Mouse (Mus musculus): ENCODE measurements around the gene Cx3cr1. TPM values are rescaled to one million over a fixed set of nuclear protein-coding genes. Genes with fewer than 3 reads are reported as not detected.

The Cx3cr1 gene
- total RNA-seq, 2 experiments from 2014 or later, result 5.5 to 5.6 TPM

GRCm38 (mm10) chr9:120000761-120001160 is 68.9 kb downstream of the Cx3cr1 start:
- DNase-seq (ENCODE audit: low spot score in 2 of 2), result no peak

GRCm38 (mm10) chr9:119999636-120000035 is 70.0 kb downstream of the Cx3cr1 start:
- peak in 1 of 2 experiments; percentile 54 for DNase-seq (ENCODE audit: low spot score in 2 of 2)

- no peak for DNase-seq (ENCODE audit: low spot score in 2 of 2)
Measured at GRCm38 (mm10) chr9:119998776-119999175, 70.9 kb downstream of the Cx3cr1 start.

GRCm38 (mm10) chr9:119996080-119996479 is 73.6 kb downstream of the Cx3cr1 start:
- DNase-seq (ENCODE audit: low spot score in 2 of 2), result no peak

- DNase-seq (ENCODE audit: low spot score in 2 of 2), result no peak
Measured at GRCm38 (mm10) chr9:119994207-119994606, 75.5 kb downstream of the Cx3cr1 start.

- no peak for DNase-seq (ENCODE audit: low spot score in 2 of 2)
Measured at GRCm38 (mm10) chr9:119993092-119993844, 76.4 kb downstream of the Cx3cr1 start.

GRCm38 (mm10) chr9:119991310-119991709 is 78.4 kb downstream of the Cx3cr1 start:
- DNase-seq (ENCODE audit: low spot score in 2 of 2), result no peak

GRCm38 (mm10) chr9:119988304-119988703 is 81.4 kb downstream of the Cx3cr1 start:
- DNase-seq (ENCODE audit: low spot score in 2 of 2), result no peak

- no peak for DNase-seq (ENCODE audit: low spot score in 2 of 2)
Measured at GRCm38 (mm10) chr9:119985881-119986574, 83.7 kb downstream of the Cx3cr1 start.

- no peak for DNase-seq (ENCODE audit: low spot score in 2 of 2)
Measured at GRCm38 (mm10) chr9:119984536-119985011, 85.1 kb downstream of the Cx3cr1 start, which contains the start of gene Csrnp1. Csrnp1 (minus strand) TSS chr9:119984658.

- DNase-seq (ENCODE audit: low spot score in 2 of 2), result peak; percentile 86 to 90
Measured at GRCm38 (mm10) chr9:119983585-119984535, 85.8 kb downstream of the Cx3cr1 start.

GRCm38 (mm10) chr9:119982956-119983551 is 86.6 kb downstream of the Cx3cr1 start:
- no peak for DNase-seq (ENCODE audit: low spot score in 2 of 2)

- no peak for DNase-seq (ENCODE audit: low spot score in 2 of 2)
Measured at GRCm38 (mm10) chr9:119982241-119982811, 87.4 kb downstream of the Cx3cr1 start.

GRCm38 (mm10) chr9:119981183-119982179 is 88.2 kb downstream of the Cx3cr1 start:
- peak in 1 of 2 experiments; percentile 64 for DNase-seq (ENCODE audit: low spot score in 2 of 2)

- no peak for DNase-seq (ENCODE audit: low spot score in 2 of 2)
Measured at GRCm38 (mm10) chr9:119980770-119981182, 88.9 kb downstream of the Cx3cr1 start.

- DNase-seq (ENCODE audit: low spot score in 2 of 2), result no peak
Measured at GRCm38 (mm10) chr9:119979749-119980148, 89.9 kb downstream of the Cx3cr1 start.

GRCm38 (mm10) chr9:119978811-119979441 is 90.8 kb downstream of the Cx3cr1 start:
- no peak for DNase-seq (ENCODE audit: low spot score in 2 of 2)

GRCm38 (mm10) chr9:119978151-119978810 is 91.4 kb downstream of the Cx3cr1 start:
- DNase-seq (ENCODE audit: low spot score in 2 of 2), result no peak
